Mouse (Mus musculus) central nervous system, embryonic 14 days (tissue): ENCODE data around the gene Trap1. TPM values are rescaled to one million over a fixed set of nuclear protein-coding genes. Genes with fewer than 3 reads are reported as not detected.

Source experiments
- polyA plus RNA-seq: library from polyadenylated mRNA; depleted of rRNA; stranded (reverse); fragments of >200 nt; gene quantifications from 2 replicates; pipeline ENCODE4 v1.2.3, GENCODE M21; 2012; rRNA removed

Gene Trap1
- 67.3 and 67.4 TPM in 2 replicates for polyA plus RNA-seq

DNA sequence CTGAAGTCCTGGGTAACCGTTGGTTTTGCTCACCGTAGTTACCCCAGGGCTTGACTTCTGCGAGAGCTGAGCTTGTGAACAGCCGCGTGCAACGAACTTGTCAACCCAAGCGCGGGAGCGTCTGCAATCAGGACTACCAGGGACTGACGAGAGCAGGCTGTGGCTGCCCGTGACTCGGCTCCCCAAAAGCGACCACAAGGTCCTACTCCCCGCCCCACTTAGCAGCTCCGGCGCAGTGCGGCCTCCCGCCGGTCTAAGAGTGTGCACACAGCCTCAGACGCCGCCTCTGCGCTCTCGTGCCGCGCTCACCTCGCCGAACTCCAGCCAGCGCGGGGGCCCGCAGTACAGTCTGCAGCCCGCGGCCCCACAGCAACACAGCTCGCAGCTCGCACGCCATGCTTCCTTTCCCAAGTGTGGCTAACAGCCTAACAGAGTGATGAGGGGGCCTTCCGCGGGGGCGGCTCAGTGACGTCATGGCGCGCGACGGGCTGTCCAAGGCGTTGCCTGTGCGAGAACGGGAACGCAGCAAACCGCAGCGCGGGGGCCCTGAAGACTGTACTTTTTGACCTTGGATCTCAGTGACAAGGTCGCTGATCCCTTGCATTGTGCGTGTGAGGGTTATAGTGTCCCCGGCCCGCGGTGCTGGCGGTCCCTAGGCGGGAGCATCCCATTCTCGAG, at the start of gene Trap1:
TSS of gene Trap1 (minus strand) at position 444 of the 678 bp plus-strand sequence.

DNA sequence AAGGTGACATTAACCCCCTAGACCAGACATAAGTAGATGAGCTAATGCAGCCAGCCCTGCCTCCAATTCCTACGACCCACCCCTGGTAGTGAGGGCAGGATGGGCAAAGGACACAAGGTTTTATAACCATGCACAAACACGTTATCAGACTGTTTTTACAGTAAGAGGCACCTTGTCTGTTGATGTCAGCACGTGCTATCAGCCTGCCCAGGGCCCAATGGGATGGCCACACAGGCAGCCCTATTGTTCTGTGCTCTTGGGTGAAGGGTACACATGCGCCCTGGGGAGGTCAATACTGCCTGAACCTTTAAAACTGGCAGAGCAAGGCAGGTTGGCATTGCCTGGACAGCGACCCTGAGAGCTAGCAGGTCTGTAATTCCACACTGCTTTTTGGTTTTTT, 40.8 kb downstream of the Trap1 start, which contains the start of gene Dnase1:
TSS of gene Dnase1 (plus strand) at position 136 of the 400 bp plus-strand sequence.

DNA sequence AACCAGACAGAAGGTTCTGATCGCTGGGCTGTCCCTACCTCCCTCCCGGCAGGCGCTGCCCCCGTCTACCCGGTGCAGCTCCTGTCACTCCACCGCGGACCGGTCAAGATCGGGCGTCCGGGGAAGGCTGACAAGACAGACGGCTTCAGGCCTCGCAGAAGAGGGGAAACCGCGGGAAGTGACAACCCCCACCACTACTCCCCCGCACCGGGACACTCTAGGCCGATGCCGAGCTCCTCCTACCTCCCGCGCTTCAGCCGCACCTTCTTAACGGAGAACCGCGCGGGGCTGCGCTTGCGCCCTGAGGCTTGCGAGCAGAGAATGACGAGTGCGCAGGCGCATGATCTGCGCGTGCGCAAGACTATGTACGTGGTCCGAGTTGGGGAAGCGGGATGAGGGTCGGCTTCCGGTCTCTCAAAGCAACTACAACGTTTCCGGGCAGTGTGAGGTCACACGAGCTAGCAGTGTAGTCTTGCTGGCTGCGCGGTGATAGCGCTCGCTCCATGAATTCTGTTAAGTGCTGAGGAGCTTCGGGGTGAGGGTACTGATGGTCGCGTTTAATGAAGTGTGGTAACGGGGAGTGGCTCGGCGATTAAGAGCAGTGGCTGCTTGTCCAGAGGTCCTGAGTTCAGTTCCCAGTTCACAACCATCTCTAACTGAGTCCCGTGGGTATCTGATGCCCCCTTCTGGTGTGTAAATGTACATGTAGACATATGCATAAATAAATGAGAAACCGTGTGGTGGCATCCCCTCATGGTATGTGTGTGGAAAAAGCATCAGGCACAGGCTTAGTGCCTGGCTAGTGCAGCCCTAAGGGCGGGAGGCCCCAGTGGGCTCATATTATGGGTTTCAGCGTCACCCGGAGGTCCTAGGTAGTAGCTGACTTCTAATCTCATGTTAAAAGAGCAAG, 73.9 kb downstream of the Trap1 start, which contains the start of gene Slx4:
TSS of gene Slx4 (minus strand) at position 282 of the 910 bp plus-strand sequence.

Other genes starting within 250 kb of the Trap1 start
- not detected in 2 replicates for gene Olfr15, start 246.9 kb downstream of the Trap1 start, polyA plus RNA-seq
- 2.8 and 2.9 TPM in 2 replicates for gene Zfp174, start 230.6 kb downstream of the Trap1 start, polyA plus RNA-seq
- gene Naa60, start 205.5 kb downstream of the Trap1 start, polyA plus RNA-seq: 68.9 and 73.7 TPM in 2 replicates
- gene Zfp597, start 193.3 kb downstream of the Trap1 start, polyA plus RNA-seq: 11.7 TPM in 2 replicates
- 0.74 and 1.3 TPM in 2 replicates for gene Gm20695, start 193.2 kb downstream of the Trap1 start, polyA plus RNA-seq
- gene 1700037C18Rik, start 169.1 kb downstream of the Trap1 start, polyA plus RNA-seq: 6.3 and 8.0 TPM in 2 replicates
- gene Cluap1, start 169.0 kb downstream of the Trap1 start, polyA plus RNA-seq: 29.9 and 34.1 TPM in 2 replicates
- 1.7 and 2.0 TPM in 2 replicates for gene Nlrc3, start 101.2 kb downstream of the Trap1 start, polyA plus RNA-seq
- 55.3 and 57.0 TPM in 2 replicates for gene Slx4, start 74.1 kb downstream of the Trap1 start, polyA plus RNA-seq
- 0.16 and 0.22 TPM in 2 replicates for gene Dnase1, start 40.9 kb downstream of the Trap1 start, polyA plus RNA-seq
- gene Crebbp, start 136.2 kb upstream of the Trap1 start, polyA plus RNA-seq: 27.1 and 30.4 TPM in 2 replicates